In the genomic region with DNA sequence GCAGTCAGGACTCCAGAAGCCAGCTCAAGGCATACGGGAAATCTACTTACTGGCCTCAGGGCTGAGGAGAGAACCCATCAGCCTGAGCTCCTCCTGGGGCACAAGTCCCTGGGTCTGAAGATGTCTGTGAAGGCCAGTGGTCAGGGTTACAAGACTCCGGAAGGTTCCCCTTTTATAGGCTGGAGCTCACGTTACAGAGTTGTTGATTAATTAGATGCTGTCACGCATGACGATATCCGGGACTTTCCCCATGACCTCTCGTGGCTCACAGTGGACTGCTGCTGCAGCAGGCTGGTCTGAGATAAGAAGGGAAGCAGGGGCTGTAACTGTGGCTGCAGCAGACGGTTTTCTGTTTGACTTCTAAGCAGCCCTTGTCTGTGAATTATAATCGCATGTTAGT, we compare ENCODE assay signal across 8 mouse cellular contexts. TPM values are rescaled to one million over a fixed set of nuclear protein-coding genes. Genes with fewer than 3 reads are reported as not detected.
DNase-seq lines count a peak whose midpoint lies in the region; ATAC-seq lines count a peak whose summit lies in the region.

No protein-coding gene starts in this region.

- H3K9ac ChIP-seq in heart, embryonic 16.5 days (ENCODE audit: low read length) = peak overlapping the region; percentile 7
- H3K9ac ChIP-seq in limb, embryonic 11.5 days (ENCODE audit: low read length) = no peak overlapping the region
- no peak overlapping the region for H3K9ac ChIP-seq in midbrain, embryonic 14.5 days (replicated peaks; ENCODE audit: low read length)

- H3K4me3 ChIP-seq in heart, embryonic 16.5 days (ENCODE audit: low read length) = peak overlapping the region; percentile 2
- no peak overlapping the region for H3K4me3 ChIP-seq in limb, embryonic 11.5 days (ENCODE audit: low read depth, low read length)
- H3K4me3 ChIP-seq in midbrain, embryonic 14.5 days (replicated peaks; ENCODE audit: low read depth, low read length) = no peak overlapping the region

- WGBS in heart, embryonic 16.5 days = 5% methylated on average over 9 of the region's 9 CpGs
- WGBS in limb, embryonic 11.5 days = 9% methylated on average over 9 of the region's 9 CpGs
- 44% methylated on average over 9 of the region's 9 CpGs for WGBS in midbrain, embryonic 14.5 days

- H3K4me1 ChIP-seq in heart, embryonic 16.5 days (ENCODE audit: control insufficient read depth, insufficient read depth, low read length) = peaks cover 38% of the 10 kb centered on the region
- peaks cover 6% of the 10 kb centered on the region for H3K4me1 ChIP-seq in limb, embryonic 11.5 days (ENCODE audit: control insufficient read depth, insufficient read depth, low read length)
- no peaks in the 10 kb centered on the region for H3K4me1 ChIP-seq in midbrain, embryonic 14.5 days (ENCODE audit: control insufficient read depth, insufficient read depth, low read length)

- intact Hi-C loops in left cerebral cortex, postnatal 10 days (cut with DNase I) = no loop called here

- H3K9me3 ChIP-seq in heart, embryonic 16.5 days (replicated peaks; ENCODE audit: control insufficient read depth, low read length) = no peaks in the 10 kb centered on the region
- no peaks in the 10 kb centered on the region for H3K9me3 ChIP-seq in limb, embryonic 11.5 days (ENCODE audit: control insufficient read depth, low read length)
- H3K9me3 ChIP-seq in midbrain, embryonic 14.5 days (ENCODE audit: control insufficient read depth, low read length) = no peaks in the 10 kb centered on the region

- peak overlapping the region; percentile 28 for H3K4me2 ChIP-seq in heart, embryonic 16.5 days (ENCODE audit: low read depth, low read length)
- H3K4me2 ChIP-seq in limb, embryonic 11.5 days (ENCODE audit: low read depth, severe bottlenecking) = peak overlapping the region; percentile 5; the same call in 1 of the 2 replicates
- no peak overlapping the region for H3K4me2 ChIP-seq in midbrain, embryonic 14.5 days (ENCODE audit: low read length)

- peak; percentile 78 to 84 for DNase-seq in B cell, adult 2 months
- peak; percentile 81 for DNase-seq in adrenal gland, adult 2 months
- peak; percentile 33 for DNase-seq in limb, embryonic 11.5 days (ENCODE audit: low spot score)
- DNase-seq in midbrain, embryonic 14.5 days = no peak
- DNase-seq in layer of hippocampus, adult 9-10 months (ENCODE audit: low spot score) = no peak
- no peak for DNase-seq in left cerebral cortex, postnatal 10 days (ENCODE audit: extremely low spot score in 1 of 2, low spot score in 2 of 2)

- H3K36me3 ChIP-seq in heart, embryonic 16.5 days (ENCODE audit: control insufficient read depth, insufficient read depth) = no peaks in the 10 kb centered on the region
- no peaks in the 10 kb centered on the region for H3K36me3 ChIP-seq in limb, embryonic 11.5 days (ENCODE audit: control insufficient read depth, insufficient read depth, low read length)
- no peaks in the 10 kb centered on the region for H3K36me3 ChIP-seq in midbrain, embryonic 14.5 days (ENCODE audit: control insufficient read depth, insufficient read depth, low read length)

- H3K27ac ChIP-seq in heart, embryonic 16.5 days (ENCODE audit: low read length) = peak overlapping the region; percentile 63
- no peak overlapping the region for H3K27ac ChIP-seq in limb, embryonic 11.5 days (replicated peaks; ENCODE audit: low read depth, low read length)
- no peak overlapping the region for H3K27ac ChIP-seq in midbrain, embryonic 14.5 days (replicated peaks; ENCODE audit: low read depth, low read length)

- ATAC-seq in heart, embryonic 16.5 days (replicated peaks; ENCODE audit: extremely low read depth, insufficient read depth, low FRiP score) = peak; percentile 20; the same call in 1 of the 2 replicates
- no peak for ATAC-seq in limb, embryonic 11.5 days (ENCODE audit: insufficient number of reproducible peaks, low FRiP score, low TSS enrichment, low read depth)
- ATAC-seq in megakaryocyte-erythroid progenitor cell, adult 5-6 weeks (replicated peaks; ENCODE audit: low FRiP score, low TSS enrichment, poor library complexity, severe bottlenecking) = peak; percentile 74
- no peak for ATAC-seq in midbrain, embryonic 14.5 days (ENCODE audit: low FRiP score, low TSS enrichment)

- H3K27me3 ChIP-seq in heart, embryonic 16.5 days (ENCODE audit: control insufficient read depth, insufficient read depth, low read length) = no peaks in the 10 kb centered on the region
- peaks cover 7% of the 10 kb centered on the region; the same call in 1 of the 2 replicates for H3K27me3 ChIP-seq in limb, embryonic 11.5 days (ENCODE audit: control insufficient read depth, insufficient read depth, low read length)
- H3K27me3 ChIP-seq in midbrain, embryonic 14.5 days (ENCODE audit: control insufficient read depth, insufficient read depth, low read length) = no peaks in the 10 kb centered on the region

RNA-seq across cellular contexts. Expression of gene Neurl3, which starts 1.2 kb away (rescaled TPM):
- total RNA-seq in adrenal gland, adult 2 months (2021) = 1 to 10 TPM; 4.3 to 9.5 TPM
- polyA plus RNA-seq in adrenal gland, adult 2 months (2012; rRNA removed) = 6.3 and 7.6 TPM in 2 replicates
- polyA plus RNA-seq in heart, embryonic 16.5 days (2015; fragmentation: Nextera tagmentation; extraction: Ambion mirVana) = 4.7 and 5.3 TPM in 2 replicates
- 0.12 and 0.65 TPM in 2 replicates for polyA plus RNA-seq in limb, embryonic 11.5 days (2014; fragmentation: Nextera tagmentation; extraction: Ambion mirVana)
- 5.4 and 5.5 TPM in 2 replicates for total RNA-seq in megakaryocyte-erythroid progenitor cell, adult 5-6 weeks (2014; fragmentation: Nextera tagmentation)
- total RNA-seq in megakaryocyte-erythroid progenitor cell, adult 5-6 weeks (2017) = 7.4 and 7.8 TPM in 2 replicates
- 0.90 and 1.2 TPM in 2 replicates for polyA plus RNA-seq in midbrain, embryonic 14.5 days (2014; fragmentation: Nextera tagmentation; extraction: Ambion mirVana)
- under 1 TPM; 0.54 to 0.69 TPM for total RNA-seq in left cerebral cortex, postnatal 10 days (2021)

RNA-seq across cellular contexts. Expression of gene Uggt1, which starts 28.8 kb away (rescaled TPM):
- 10 to 100 TPM; 39.4 to 48.5 TPM for total RNA-seq in adrenal gland, adult 2 months (2021)
- 7.6 and 9.9 TPM in 2 replicates for polyA plus RNA-seq in adrenal gland, adult 2 months (2012; rRNA removed)
- polyA plus RNA-seq in heart, embryonic 16.5 days (2015; fragmentation: Nextera tagmentation; extraction: Ambion mirVana) = 35.9 TPM in 2 replicates
- 75.9 and 76.2 TPM in 2 replicates for polyA plus RNA-seq in limb, embryonic 11.5 days (2014; fragmentation: Nextera tagmentation; extraction: Ambion mirVana)
- 48.7 and 55.4 TPM in 2 replicates for total RNA-seq in megakaryocyte-erythroid progenitor cell, adult 5-6 weeks (2014; fragmentation: Nextera tagmentation)
- 54.7 and 89.5 TPM in 2 replicates for total RNA-seq in megakaryocyte-erythroid progenitor cell, adult 5-6 weeks (2017)
- polyA plus RNA-seq in midbrain, embryonic 14.5 days (2014; fragmentation: Nextera tagmentation; extraction: Ambion mirVana) = 54.0 and 73.8 TPM in 2 replicates
- 10 to 100 TPM; 41.2 to 43.8 TPM for total RNA-seq in left cerebral cortex, postnatal 10 days (2021)

RNA-seq across cellular contexts. Expression of gene Arid5a, which starts 34.2 kb away (rescaled TPM):
- total RNA-seq in adrenal gland, adult 2 months (2021) = 1 to 10 TPM; 5.2 to 5.9 TPM
- 4.1 and 5.3 TPM in 2 replicates for polyA plus RNA-seq in adrenal gland, adult 2 months (2012; rRNA removed)
- 14.2 and 17.1 TPM in 2 replicates for polyA plus RNA-seq in heart, embryonic 16.5 days (2015; fragmentation: Nextera tagmentation; extraction: Ambion mirVana)
- 2.0 and 2.8 TPM in 2 replicates for polyA plus RNA-seq in limb, embryonic 11.5 days (2014; fragmentation: Nextera tagmentation; extraction: Ambion mirVana)
- 6.0 and 7.6 TPM in 2 replicates for total RNA-seq in megakaryocyte-erythroid progenitor cell, adult 5-6 weeks (2014; fragmentation: Nextera tagmentation)
- total RNA-seq in megakaryocyte-erythroid progenitor cell, adult 5-6 weeks (2017) = 3.2 and 4.3 TPM in 2 replicates
- polyA plus RNA-seq in midbrain, embryonic 14.5 days (2014; fragmentation: Nextera tagmentation; extraction: Ambion mirVana) = 2.0 and 2.5 TPM in 2 replicates
- 10 to 100 TPM in 1 of 2 experiments, 1 to 10 TPM in 1; 9.8 to 10.5 TPM for total RNA-seq in left cerebral cortex, postnatal 10 days (2021)

Comparison
In these comparisons a context has a peak if more than half of its experiments do, and no peak if none do; other contexts are left out.
1. DNase-seq: peak in B cell, adult 2 months (2 of 2), adrenal gland, adult 2 months (single experiment) and limb, embryonic 11.5 days (single experiment); none in midbrain, embryonic 14.5 days (single experiment), layer of hippocampus, adult 9-10 months (single experiment) and left cerebral cortex, postnatal 10 days (0 of 2).
2. ATAC-seq: peak in heart, embryonic 16.5 days (single experiment) and megakaryocyte-erythroid progenitor cell, adult 5-6 weeks (single experiment); none in limb, embryonic 11.5 days (single experiment) and midbrain, embryonic 14.5 days (single experiment).